ENCODE assay signal across 8 mouse cellular contexts in genomic region chr1:34891559-34892289, GRCm38 (mm10). TPM values are rescaled to one million over a fixed set of nuclear protein-coding genes. Genes with fewer than 3 reads are reported as not detected.
DNase-seq lines count a peak whose midpoint lies in the region; ATAC-seq and TF ChIP-seq lines count a peak whose summit lies in the region.

No protein-coding gene starts in this region.

- H3K36me3 ChIP-seq in hindbrain, embryonic 11.5 days (ENCODE audit: control insufficient read depth, insufficient read depth, low read length), result no peaks in the 10 kb centered on the region
- H3K36me3 ChIP-seq in midbrain, embryonic 15.5 days (replicated peaks), result no peaks in the 10 kb centered on the region

- TF ChIP-seq CTCF in Patski (IDR thresholded peaks at IDR 0.05), result peak; percentile 79

- no peaks in the 10 kb centered on the region for H3K4me1 ChIP-seq in hindbrain, embryonic 11.5 days (replicated peaks; ENCODE audit: control insufficient read depth, insufficient read depth, low read length)
- H3K4me1 ChIP-seq in midbrain, embryonic 15.5 days, result peaks cover 3% of the 10 kb centered on the region; the same call in 1 of the 2 replicates

- in situ Hi-C loops in Patski (cut with MboI; ENCODE audit: low pct_unique_long_range_greater_than_20kb), result loop anchor here (25.0 kb wide), 1 partner anchor 1246 kb away; no protein-coding TSS in a partner anchor

- POLR2A ChIA-PET in Patski (lab: Charles Lee), result no interaction called here

- DNase-seq in adrenal gland, adult 2 months, result peak; percentile 17
- no peak for DNase-seq in adrenal gland, postnatal 4 days (ENCODE audit: low spot score in 2 of 2)
- no peak for DNase-seq in Patski (ENCODE audit: low read depth, low spot score)
- peak; percentile 46 for DNase-seq in embryo, embryonic 9.5 days (ENCODE audit: extremely low spot score)
- peak; percentile 64 for DNase-seq in hindbrain, embryonic 11.5 days (ENCODE audit: low spot score)
- peak; percentile 59 to 70 for DNase-seq in left cerebral cortex, adult 18-20 months (ENCODE audit: low spot score in 2 of 2)
- peak; percentile 58 for DNase-seq in thymus, postnatal 4 days

- H3K27ac ChIP-seq in hindbrain, embryonic 11.5 days (ENCODE audit: low read depth, low read length), result no peak overlapping the region
- no peak overlapping the region for H3K27ac ChIP-seq in midbrain, embryonic 15.5 days

- 60% methylated on average over 14 of the region's 14 CpGs for WGBS in hindbrain, embryonic 11.5 days
- WGBS in midbrain, embryonic 15.5 days, result 56% methylated on average over 14 of the region's 14 CpGs

- CTCF ChIA-PET in Patski (lab: Charles Lee), result interaction anchor here (1.6 kb wide), 1 partner anchor 10 kb away, joined by 3 read pairs; no protein-coding TSS in a partner anchor

- no peaks in the 10 kb centered on the region for H3K27me3 ChIP-seq in Patski
- no peaks in the 10 kb centered on the region for H3K27me3 ChIP-seq in hindbrain, embryonic 11.5 days (ENCODE audit: control insufficient read depth, insufficient read depth, low read length)
- no peaks in the 10 kb centered on the region for H3K27me3 ChIP-seq in midbrain, embryonic 15.5 days (replicated peaks)

- no peaks in the 10 kb centered on the region for H3K9me3 ChIP-seq in hindbrain, embryonic 11.5 days (ENCODE audit: control insufficient read depth, low read length)
- H3K9me3 ChIP-seq in midbrain, embryonic 15.5 days, result no peaks in the 10 kb centered on the region

- H3K9ac ChIP-seq in hindbrain, embryonic 11.5 days (ENCODE audit: low read depth, low read length), result no peak overlapping the region
- no peak overlapping the region for H3K9ac ChIP-seq in midbrain, embryonic 15.5 days

- no peak overlapping the region for H3K4me2 ChIP-seq in hindbrain, embryonic 11.5 days (replicated peaks; ENCODE audit: low read depth, low read length)
- H3K4me2 ChIP-seq in midbrain, embryonic 15.5 days, result no peak overlapping the region

- no peak overlapping the region for H3K4me3 ChIP-seq in hindbrain, embryonic 11.5 days (ENCODE audit: low read depth, low read length)
- H3K4me3 ChIP-seq in midbrain, embryonic 15.5 days, result no peak overlapping the region

- no peak for ATAC-seq in Patski
- ATAC-seq in hindbrain, embryonic 11.5 days (ENCODE audit: low FRiP score), result peak; percentile 60; the same call in 1 of the 2 replicates
- ATAC-seq in midbrain, embryonic 15.5 days (replicated peaks), result peak; percentile 95

RNA-seq across cellular contexts. Expression of gene Plekhb2, which starts 41.9 kb away (rescaled TPM):
- 100 to 1,000 TPM; 187 to 193 TPM for total RNA-seq in adrenal gland, adult 2 months (2021)
- polyA plus RNA-seq in adrenal gland, adult 2 months (2012; rRNA removed), result 80.8 and 115 TPM in 2 replicates
- total RNA-seq in adrenal gland, postnatal 4 days (2021), result 100 to 1,000 TPM; 110 to 128 TPM
- 134 TPM for polyA plus RNA-seq in Patski (2021)
- 53.5 and 56.7 TPM in 2 replicates for polyA plus RNA-seq in hindbrain, embryonic 11.5 days (2014; fragmentation: Nextera tagmentation; extraction: Ambion mirVana)
- 100 to 1,000 TPM; 269 to 306 TPM for total RNA-seq in left cerebral cortex, adult 18-20 months (2021)
- 69.1 and 72.6 TPM in 2 replicates for polyA plus RNA-seq in midbrain, embryonic 15.5 days (2015; fragmentation: Nextera tagmentation; extraction: Ambion mirVana)

RNA-seq across cellular contexts. Expression of gene Fam168b, which starts 48.9 kb away (rescaled TPM):
- 100 to 1,000 TPM; 113 to 203 TPM for total RNA-seq in adrenal gland, adult 2 months (2021)
- 359 and 507 TPM in 2 replicates for polyA plus RNA-seq in adrenal gland, adult 2 months (2012; rRNA removed)
- 100 to 1,000 TPM; 164 to 170 TPM for total RNA-seq in adrenal gland, postnatal 4 days (2021)
- 107 TPM for polyA plus RNA-seq in Patski (2021)
- 75.6 and 106 TPM in 2 replicates for polyA plus RNA-seq in hindbrain, embryonic 11.5 days (2014; fragmentation: Nextera tagmentation; extraction: Ambion mirVana)
- 100 to 1,000 TPM; 244 to 245 TPM for total RNA-seq in left cerebral cortex, adult 18-20 months (2021)
- 161 and 164 TPM in 2 replicates for polyA plus RNA-seq in midbrain, embryonic 15.5 days (2015; fragmentation: Nextera tagmentation; extraction: Ambion mirVana)

Comparison
In these comparisons a context has a peak if more than half of its experiments do, and no peak if none do; other contexts are left out.
1. DNase-seq: peak in adrenal gland, adult 2 months (single experiment), embryo, embryonic 9.5 days (single experiment), hindbrain, embryonic 11.5 days (single experiment), left cerebral cortex, adult 18-20 months (2 of 2) and thymus, postnatal 4 days (single experiment); none in adrenal gland, postnatal 4 days (0 of 2) and Patski (single experiment).